Mouse (Mus musculus) monocyte, adult 5-6 weeks (primary cell): ENCODE results near the gene Egr4. TPM values are rescaled to one million over a fixed set of nuclear protein-coding genes. Genes with fewer than 3 reads are reported as not detected.

Experiments used
- ATAC-seq: fragments of 153-309, 156-312 bp; replicated peaks from 2 replicates; pipeline ENCODE4 v1.8.0; 2017; ENCODE audit warnings: mild to moderate bottlenecking; ENCODE audit not compliant: low TSS enrichment, insufficient number of reproducible peaks, severe bottlenecking, poor library complexity, low FRiP score
- total RNA-seq: library from RNA; stranded (forward); fragments of 200-1000, 200-491, 200-594 nt; gene quantifications from 3 replicates; pipeline ENCODE4 v1.2.3, GENCODE M21; 2017

Egr4 gene
- total RNA-seq, 1 experiment from 2014 or later = not detected

GRCm38 (mm10) chr6:85501571-85502102 lies 11.8 kb downstream of the Egr4 start:
- no peak for ATAC-seq

- no peak for ATAC-seq
Measured at GRCm38 (mm10) chr6:85500416-85500815, 13.0 kb downstream of the Egr4 start.

- no peak for ATAC-seq
Measured at GRCm38 (mm10) chr6:85498147-85498546, 15.2 kb downstream of the Egr4 start.

GRCm38 (mm10) chr6:85496976-85497375 lies 16.4 kb downstream of the Egr4 start:
- no peak for ATAC-seq

GRCm38 (mm10) chr6:85491606-85492005 lies 21.8 kb downstream of the Egr4 start:
- no peak for ATAC-seq

GRCm38 (mm10) chr6:85490252-85490651 lies 23.1 kb downstream of the Egr4 start:
- no peak for ATAC-seq

- ATAC-seq = no peak
Measured at GRCm38 (mm10) chr6:85489717-85490116, 23.7 kb downstream of the Egr4 start.

GRCm38 (mm10) chr6:85488510-85488909 lies 24.9 kb downstream of the Egr4 start:
- ATAC-seq = no peak

- no peak for ATAC-seq
Measured at GRCm38 (mm10) chr6:85485738-85486137, 27.7 kb downstream of the Egr4 start.

GRCm38 (mm10) chr6:85483843-85484721 lies 29.3 kb downstream of the Egr4 start:
- no peak for ATAC-seq

- no peak for ATAC-seq
Measured at GRCm38 (mm10) chr6:85480685-85481084, 32.7 kb downstream of the Egr4 start.

GRCm38 (mm10) chr6:85479979-85480378 lies 33.4 kb downstream of the Egr4 start:
- no peak for ATAC-seq

- ATAC-seq = no peak
Measured at GRCm38 (mm10) chr6:85478416-85478815, 35.0 kb downstream of the Egr4 start.

GRCm38 (mm10) chr6:85477366-85477917 lies 35.9 kb downstream of the Egr4 start:
- no peak; the same call in 1 of the 2 replicates for ATAC-seq

GRCm38 (mm10) chr6:85475581-85475980 lies 37.8 kb downstream of the Egr4 start:
- ATAC-seq = no peak

GRCm38 (mm10) chr6:85472542-85472941 lies 40.8 kb downstream of the Egr4 start:
- no peak for ATAC-seq

GRCm38 (mm10) chr6:85471962-85472361 lies 41.4 kb downstream of the Egr4 start:
- no peak for ATAC-seq

GRCm38 (mm10) chr6:85469660-85470430 lies 43.5 kb downstream of the Egr4 start:
- ATAC-seq = no peak

- no peak for ATAC-seq
Measured at GRCm38 (mm10) chr6:85465381-85465780, 48.0 kb downstream of the Egr4 start.
